Mouse (Mus musculus): ENCODE data around the gene Tnfsf13.

GRCm38 (mm10) chr11:69657462-69657881, 28.1 kb downstream of the Tnfsf13 start:
- TF ChIP-seq POLR2A (IDR thresholded peaks at IDR 0.05; ENCODE audit: extremely low read depth, insufficient read depth, low read length): no peak
- no peak for TF ChIP-seq CTCF (IDR thresholded peaks at IDR 0.05; ENCODE audit: extremely low read depth, insufficient read depth, low read length)
